Mouse (Mus musculus): ENCODE measurements around the gene Rgs3. TPM values are rescaled to one million over a fixed set of nuclear protein-coding genes. Genes with fewer than 3 reads are reported as not detected.

The Rgs3 gene
- polyA plus RNA-seq, 1 experiment from 2014 or later = 62.0 TPM

DNA sequence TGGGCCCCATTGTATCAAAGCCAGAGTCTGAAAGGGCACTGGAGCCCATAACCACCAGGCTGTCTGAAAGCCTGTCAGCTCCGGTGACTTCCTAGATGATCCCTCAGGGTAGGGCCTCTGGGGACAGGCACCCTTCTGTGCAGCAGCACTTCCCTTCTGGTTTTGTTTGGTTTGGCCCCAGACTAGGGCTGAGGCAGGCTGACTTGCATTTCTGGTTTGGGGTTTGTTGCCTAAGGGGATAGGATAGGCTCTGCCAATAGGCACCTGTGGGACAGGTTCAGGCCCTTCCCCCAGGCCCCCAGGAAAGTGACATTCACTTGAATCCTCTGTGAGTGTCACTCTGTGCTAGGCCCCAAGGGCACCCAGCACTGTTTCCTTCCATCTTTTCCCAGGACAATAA, 127.1 kb downstream of the Rgs3 start:
- H3K9ac ChIP-seq (replicated peaks; ENCODE audit: low read length) = no peak overlapping the region
- no peak for ATAC-seq (ENCODE audit: low FRiP score, low TSS enrichment)

GRCm38 (mm10) chr4:62688142-62688541, 128.5 kb downstream of the Rgs3 start:
- Histone ChIP-seq H3K4me1 (ENCODE audit: insufficient read depth, low read length) (peaks cover 19% of the 10 kb centered on the region), H3K4me2 (replicated peaks; ENCODE audit: low read depth, low read length) (no peak overlapping the region), H3K36me3 (ENCODE audit: insufficient read depth, low read length) (peaks cover 16% of the 10 kb centered on the region), H3K4me3 (ENCODE audit: low read length) (no peak overlapping the region), H3K9ac (replicated peaks; ENCODE audit: low read length) (no peak overlapping the region), H3K27ac (ENCODE audit: low read length) (no peak overlapping the region), H3K9me3 (ENCODE audit: low read length) (no peaks in the 10 kb centered on the region), H3K27me3 (ENCODE audit: insufficient read depth, low read length) (no peaks in the 10 kb centered on the region)
- ATAC-seq (ENCODE audit: low FRiP score, low TSS enrichment) = no peak
- whole genome bisulfite sequencing = 75% methylated on average over 5 of the region's 5 CpGs

More for the DNA sequence above, 127.1 kb downstream of the Rgs3 start:
- no peaks in the 10 kb centered on the region for H3K27me3 ChIP-seq (ENCODE audit: insufficient read depth, low read length)
- peaks cover 23% of the 10 kb centered on the region for H3K4me1 ChIP-seq (ENCODE audit: insufficient read depth, low read length)
- no peak overlapping the region for H3K4me2 ChIP-seq (replicated peaks; ENCODE audit: low read depth, low read length)
- no peak overlapping the region for H3K4me3 ChIP-seq (ENCODE audit: low read length)
- H3K27ac ChIP-seq (ENCODE audit: low read length) = no peak overlapping the region
- 76% methylated on average over 1 of the region's 1 CpGs for WGBS
- H3K9me3 ChIP-seq (ENCODE audit: low read length) = no peaks in the 10 kb centered on the region
- H3K36me3 ChIP-seq (ENCODE audit: insufficient read depth, low read length) = peaks cover 8% of the 10 kb centered on the region

DNA sequence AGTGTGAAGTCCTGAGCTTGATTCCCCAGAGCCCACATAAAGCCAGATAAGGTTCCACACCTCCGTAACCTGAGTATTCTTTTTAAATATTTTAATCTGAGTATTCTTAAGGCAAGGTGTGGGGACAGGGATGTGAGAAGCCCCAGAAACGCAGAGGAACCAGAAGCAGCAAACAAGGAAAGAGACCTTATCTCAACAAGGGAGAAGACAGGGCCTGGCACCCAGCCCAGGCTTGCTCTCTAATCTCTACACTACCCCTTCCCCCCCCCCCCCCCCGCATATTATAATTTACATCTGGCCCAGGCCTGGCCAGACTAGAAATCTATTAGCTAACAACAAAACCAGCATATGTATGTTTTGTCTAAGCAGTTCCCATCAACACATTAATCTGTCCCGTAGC, 131.3 kb downstream of the Rgs3 start:
- no peaks in the 10 kb centered on the region for H3K9me3 ChIP-seq (ENCODE audit: low read length)
- H3K27ac ChIP-seq (ENCODE audit: low read length) = no peak overlapping the region
- no peak overlapping the region for H3K4me2 ChIP-seq (replicated peaks; ENCODE audit: low read depth, low read length)
- no peak overlapping the region for H3K9ac ChIP-seq (replicated peaks; ENCODE audit: low read length)
- H3K27me3 ChIP-seq (ENCODE audit: insufficient read depth, low read length) = no peaks in the 10 kb centered on the region
- ATAC-seq (ENCODE audit: low FRiP score, low TSS enrichment) = no peak
- H3K36me3 ChIP-seq (ENCODE audit: insufficient read depth, low read length) = peaks cover 28% of the 10 kb centered on the region
- no peak overlapping the region for H3K4me3 ChIP-seq (ENCODE audit: low read length)
- 71% methylated on average over 3 of the region's 4 CpGs for WGBS
- H3K4me1 ChIP-seq (ENCODE audit: insufficient read depth, low read length) = peaks cover 17% of the 10 kb centered on the region

GRCm38 (mm10) chr4:62691625-62692024, 132.0 kb downstream of the Rgs3 start:
- no peaks in the 10 kb centered on the region for H3K9me3 ChIP-seq (ENCODE audit: low read length)
- H3K4me2 ChIP-seq (replicated peaks; ENCODE audit: low read depth, low read length) = no peak overlapping the region
- no peak overlapping the region for H3K27ac ChIP-seq (ENCODE audit: low read length)
- H3K4me3 ChIP-seq (ENCODE audit: low read length) = no peak overlapping the region
- ATAC-seq (ENCODE audit: low FRiP score, low TSS enrichment) = no peak
- WGBS = 41% methylated on average over 1 of the region's 1 CpGs
- peaks cover 28% of the 10 kb centered on the region for H3K36me3 ChIP-seq (ENCODE audit: insufficient read depth, low read length)
- H3K9ac ChIP-seq (replicated peaks; ENCODE audit: low read length) = no peak overlapping the region
- no peaks in the 10 kb centered on the region for H3K27me3 ChIP-seq (ENCODE audit: insufficient read depth, low read length)
- peaks cover 14% of the 10 kb centered on the region; the same call in 1 of the 2 replicates for H3K4me1 ChIP-seq (ENCODE audit: insufficient read depth, low read length)

- Histone ChIP-seq H3K27me3 (ENCODE audit: insufficient read depth, low read length) (no peaks in the 10 kb centered on the region), H3K4me2 (replicated peaks; ENCODE audit: low read depth, low read length) (no peak overlapping the region), H3K36me3 (ENCODE audit: insufficient read depth, low read length) (peaks cover 28% of the 10 kb centered on the region), H3K4me3 (ENCODE audit: low read length) (no peak overlapping the region), H3K27ac (ENCODE audit: low read length) (no peak overlapping the region), H3K9ac (replicated peaks; ENCODE audit: low read length) (no peak overlapping the region), H3K9me3 (ENCODE audit: low read length) (no peaks in the 10 kb centered on the region), H3K4me1 (ENCODE audit: insufficient read depth, low read length) (peaks cover 28% of the 10 kb centered on the region)
- ATAC-seq (ENCODE audit: low FRiP score, low TSS enrichment) = peak; percentile 24
- WGBS = 39% methylated on average over 10 of the region's 10 CpGs
Observed at GRCm38 (mm10) chr4:62693839-62694238, 134.2 kb downstream of the Rgs3 start.

DNA sequence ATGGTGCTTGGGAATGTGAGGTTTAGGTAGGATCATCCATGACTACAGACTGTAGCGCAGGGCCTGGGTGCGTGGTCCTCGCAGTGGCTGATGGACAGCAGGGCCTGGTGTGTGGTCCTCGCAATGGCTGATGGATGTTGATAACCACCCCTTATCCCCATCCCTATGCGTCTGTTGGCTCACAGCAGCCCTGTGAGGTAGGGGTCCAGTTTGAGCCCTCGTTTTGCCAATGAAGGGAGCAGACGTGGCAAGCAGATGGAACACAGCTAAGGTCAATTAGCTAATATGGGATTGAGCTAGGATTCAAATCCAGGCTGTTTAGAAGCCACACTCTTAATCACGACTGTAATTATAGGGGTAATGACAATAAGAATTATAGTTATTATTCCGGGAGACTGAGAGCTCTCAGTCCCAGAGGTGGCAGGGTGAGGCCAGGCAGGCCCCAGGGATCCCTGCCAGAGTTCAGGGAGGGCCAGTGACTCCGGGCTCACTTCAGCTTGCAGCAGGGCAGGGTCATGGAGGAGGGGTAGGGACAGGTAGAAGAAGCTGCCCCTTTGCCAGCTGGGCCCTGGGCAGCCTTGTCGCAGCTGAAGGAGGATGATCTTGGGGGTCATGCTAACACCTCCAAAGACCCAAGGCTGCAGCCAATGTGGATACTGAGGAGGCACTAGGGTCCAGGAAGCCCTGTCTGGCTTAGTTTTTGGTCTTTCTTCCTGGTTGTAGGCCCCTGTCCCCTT, 135.2 kb downstream of the Rgs3 start:
- Histone ChIP-seq H3K27me3 (ENCODE audit: insufficient read depth, low read length) (no peaks in the 10 kb centered on the region), H3K4me1 (ENCODE audit: insufficient read depth, low read length) (peaks cover 38% of the 10 kb centered on the region), H3K27ac (ENCODE audit: low read length) (peak overlapping the region; percentile 41), H3K9ac (replicated peaks; ENCODE audit: low read length) (no peak overlapping the region; the same call in 1 of the 2 replicates), H3K36me3 (ENCODE audit: insufficient read depth, low read length) (peaks cover 28% of the 10 kb centered on the region), H3K4me3 (ENCODE audit: low read length) (no peak overlapping the region), H3K4me2 (replicated peaks; ENCODE audit: low read depth, low read length) (no peak overlapping the region), H3K9me3 (ENCODE audit: low read length) (no peaks in the 10 kb centered on the region)
- 82% methylated on average over 11 of the region's 11 CpGs for WGBS
- no peak for ATAC-seq (ENCODE audit: low FRiP score, low TSS enrichment)

DNA sequence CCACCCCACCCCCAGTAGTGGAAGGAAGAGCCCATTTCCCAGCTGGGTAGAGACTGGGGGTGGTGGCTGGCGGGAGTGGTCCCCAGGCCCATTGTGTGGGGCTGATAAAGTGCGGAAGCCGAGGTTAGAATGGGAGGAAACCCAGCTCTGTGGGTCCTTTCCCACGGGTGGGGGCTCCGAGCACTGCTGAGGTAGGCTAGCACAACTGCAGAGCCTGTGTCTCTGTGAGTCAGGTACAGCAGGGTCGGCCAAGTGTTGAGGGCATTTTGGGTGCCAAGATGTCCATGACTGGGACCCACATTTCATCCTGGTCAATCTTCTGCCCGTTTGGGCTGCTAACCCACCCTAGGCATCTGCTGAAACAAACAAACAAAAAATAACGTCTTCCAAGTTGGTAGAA, 135.9 kb downstream of the Rgs3 start:
- Histone ChIP-seq H3K36me3 (ENCODE audit: insufficient read depth, low read length) (peaks cover 30% of the 10 kb centered on the region), H3K4me1 (ENCODE audit: insufficient read depth, low read length) (peaks cover 44% of the 10 kb centered on the region), H3K9me3 (ENCODE audit: low read length) (no peaks in the 10 kb centered on the region), H3K27ac (ENCODE audit: low read length) (peak overlapping the region; percentile 41), H3K27me3 (ENCODE audit: insufficient read depth, low read length) (no peaks in the 10 kb centered on the region), H3K4me3 (ENCODE audit: low read length) (no peak overlapping the region), H3K9ac (replicated peaks; ENCODE audit: low read length) (no peak overlapping the region; the same call in 1 of the 2 replicates), H3K4me2 (replicated peaks; ENCODE audit: low read depth, low read length) (no peak overlapping the region)
- 65% methylated on average over 8 of the region's 8 CpGs for WGBS
- no peak for ATAC-seq (ENCODE audit: low FRiP score, low TSS enrichment)

DNA sequence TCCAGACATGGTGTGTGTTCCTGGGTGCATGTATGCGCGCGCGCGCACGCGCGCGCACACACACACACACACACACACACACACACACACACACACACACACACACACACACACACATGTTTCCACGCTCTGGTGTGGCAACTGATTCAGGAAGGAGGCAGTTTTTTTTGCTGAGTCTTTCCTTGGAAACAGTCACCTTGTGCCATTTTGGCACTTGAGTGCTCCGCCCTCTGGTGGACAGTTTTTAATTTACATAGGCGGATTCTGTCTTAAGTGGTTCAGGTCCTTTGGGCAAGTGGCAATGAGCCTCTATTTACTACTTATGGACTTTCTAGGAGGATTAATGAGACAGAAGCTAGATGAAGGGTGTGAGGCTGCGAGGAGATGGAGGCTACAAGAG, 136.3 kb downstream of the Rgs3 start:
- Histone ChIP-seq H3K27ac (ENCODE audit: low read length) (peak overlapping the region; percentile 30; the same call in 1 of the 2 replicates), H3K36me3 (ENCODE audit: insufficient read depth, low read length) (peaks cover 28% of the 10 kb centered on the region)
- 72% methylated on average over 13 of the region's 13 CpGs for WGBS

GRCm38 (mm10) chr4:62696699-62697404, 137.2 kb downstream of the Rgs3 start:
- H3K9ac ChIP-seq (replicated peaks; ENCODE audit: low read length) = 0 out of 2 replicates have a peak overlapping the region, but pooled peaks have one; percentile 19
- peak overlapping the region; percentile 40; the same call in 1 of the 2 replicates for H3K27ac ChIP-seq (ENCODE audit: low read length)
- no peak overlapping the region for H3K4me3 ChIP-seq (ENCODE audit: low read length)
- H3K4me1 ChIP-seq (ENCODE audit: insufficient read depth, low read length) = peaks cover 57% of the 10 kb centered on the region
- WGBS = 53% methylated on average over 7 of the region's 7 CpGs
- no peak overlapping the region for H3K4me2 ChIP-seq (replicated peaks; ENCODE audit: low read depth, low read length)
- H3K27me3 ChIP-seq (ENCODE audit: insufficient read depth, low read length) = no peaks in the 10 kb centered on the region
- no peaks in the 10 kb centered on the region for H3K9me3 ChIP-seq (ENCODE audit: low read length)
- peaks cover 33% of the 10 kb centered on the region for H3K36me3 ChIP-seq (ENCODE audit: insufficient read depth, low read length)
- ATAC-seq (ENCODE audit: low FRiP score, low TSS enrichment) = no peak

More for the DNA sequence above, 136.3 kb downstream of the Rgs3 start:
- ATAC-seq (ENCODE audit: low FRiP score, low TSS enrichment) = no peak
- no peaks in the 10 kb centered on the region for H3K9me3 ChIP-seq (ENCODE audit: low read length)
- H3K27me3 ChIP-seq (ENCODE audit: insufficient read depth, low read length) = no peaks in the 10 kb centered on the region
- no peak overlapping the region for H3K4me2 ChIP-seq (replicated peaks; ENCODE audit: low read depth, low read length)
- no peak overlapping the region for H3K9ac ChIP-seq (replicated peaks; ENCODE audit: low read length)
- no peak overlapping the region for H3K4me3 ChIP-seq (ENCODE audit: low read length)
- H3K4me1 ChIP-seq (ENCODE audit: insufficient read depth, low read length) = peaks cover 49% of the 10 kb centered on the region

GRCm38 (mm10) chr4:62697469-62697868, 137.8 kb downstream of the Rgs3 start:
- ATAC-seq (ENCODE audit: low FRiP score, low TSS enrichment) = 0 out of 2 replicates have a peak, but pooled peaks have one; percentile 12

More at GRCm38 (mm10) chr4:62697469-62697868, 137.8 kb downstream of the Rgs3 start:
- H3K36me3 ChIP-seq (ENCODE audit: insufficient read depth, low read length) = peaks cover 30% of the 10 kb centered on the region
- H3K9me3 ChIP-seq (ENCODE audit: low read length) = no peaks in the 10 kb centered on the region
- peak overlapping the region; percentile 36 for H3K9ac ChIP-seq (replicated peaks; ENCODE audit: low read length)
- peak overlapping the region; percentile 40; the same call in 1 of the 2 replicates for H3K27ac ChIP-seq (ENCODE audit: low read length)
- no peaks in the 10 kb centered on the region for H3K27me3 ChIP-seq (ENCODE audit: insufficient read depth, low read length)
- 13% methylated on average over 2 of the region's 2 CpGs for WGBS
- H3K4me2 ChIP-seq (replicated peaks; ENCODE audit: low read depth, low read length) = no peak overlapping the region
- H3K4me1 ChIP-seq (ENCODE audit: insufficient read depth, low read length) = peaks cover 57% of the 10 kb centered on the region
- H3K4me3 ChIP-seq (ENCODE audit: low read length) = no peak overlapping the region
